Mouse (Mus musculus): ENCODE measurements around the gene Spock1.

DNA sequence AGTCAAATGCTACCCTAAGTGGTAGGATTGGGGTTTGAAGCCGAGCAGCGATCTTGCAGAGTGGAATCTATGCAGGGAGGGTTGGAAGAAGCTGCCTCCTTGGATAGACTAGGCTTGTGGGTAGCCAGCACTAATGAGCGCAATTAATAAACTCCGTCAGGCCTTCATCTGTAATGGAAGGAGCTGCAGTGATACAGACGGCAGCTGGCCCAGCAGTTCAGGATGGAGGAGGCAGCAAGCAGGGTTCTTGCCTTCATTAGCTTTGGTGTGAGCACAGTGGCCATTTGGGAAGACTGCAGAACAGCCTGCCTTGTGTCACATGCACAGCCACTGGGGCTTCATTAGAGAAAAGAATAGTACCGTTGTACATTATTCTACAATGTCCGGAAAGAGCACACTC, 459.2 kb downstream of the Spock1 start:
- TF ChIP-seq CTCF (IDR thresholded peaks at IDR 0.05; ENCODE audit: extremely low read depth, insufficient read depth, insufficient read length, insufficient replicate concordance) (no peak), POLR2A (IDR thresholded peaks at IDR 0.05; ENCODE audit: low read depth, low read length) (no peak)

Data from spleen, adult 2 months (tissue).